Mouse (Mus musculus) adrenal gland, postnatal 10 days (tissue): ENCODE data around the gene Sfpq. TPM values are rescaled to one million over a fixed set of nuclear protein-coding genes. Genes with fewer than 3 reads are reported as not detected.

Experiments used
- DNase-seq: peaks from one replicate; pipeline ENCODE4 v3.0.0; 2021; ENCODE audit warnings: mixed read lengths
- total RNA-seq, 2 experiments: library from RNA; stranded (reverse); gene quantifications; 2 replicates each; pipeline ENCODE4 v1.2.3; 2021

The Sfpq gene
- total RNA-seq, 2 experiments from 2014 or later, result 204 to 244 TPM

DNA sequence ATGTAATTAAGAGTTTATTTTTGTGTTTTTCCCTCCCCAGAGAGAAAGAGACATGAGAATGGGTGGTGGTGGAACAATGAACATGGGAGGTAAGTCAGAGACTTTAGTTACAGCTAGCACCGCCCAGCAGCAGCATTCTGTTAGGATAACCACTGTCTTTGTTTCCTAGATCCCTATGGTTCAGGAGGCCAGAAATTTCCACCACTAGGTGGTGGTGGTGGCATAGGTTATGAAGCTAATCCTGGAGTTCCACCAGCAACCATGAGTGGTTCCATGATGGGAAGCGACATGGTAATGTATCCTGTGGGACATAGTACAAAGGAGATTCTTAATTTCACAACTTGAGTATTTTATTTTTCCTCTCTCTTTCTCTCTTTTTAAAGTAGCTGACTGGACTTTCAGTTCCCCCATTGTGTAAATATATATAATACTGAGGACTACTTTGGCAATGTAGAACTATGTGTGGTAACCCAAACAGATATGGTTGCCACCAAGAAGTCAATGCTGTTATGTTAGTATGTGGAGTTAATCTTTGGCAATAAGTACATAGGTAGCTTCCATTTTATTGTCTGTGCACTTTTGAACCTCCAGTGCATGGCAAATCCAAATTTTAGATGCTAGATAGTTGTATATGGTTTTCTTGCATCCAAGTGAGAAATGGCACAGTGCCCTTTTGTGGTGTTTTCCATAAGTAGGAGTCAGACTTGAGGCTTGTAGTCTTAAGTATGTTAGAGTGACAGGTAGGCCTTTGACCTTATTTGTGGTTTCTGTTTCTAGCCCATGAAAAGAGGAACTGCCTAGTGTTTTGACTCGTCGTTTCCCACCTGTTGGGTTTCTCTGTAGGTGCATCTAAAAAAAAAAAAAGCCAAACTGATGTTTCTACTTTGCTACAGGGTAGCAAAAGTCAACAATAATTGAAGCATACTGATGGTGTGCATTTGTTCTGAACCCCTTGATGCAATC is 6.4 kb downstream of the Sfpq start:
- peak; percentile 65 for DNase-seq

DNA sequence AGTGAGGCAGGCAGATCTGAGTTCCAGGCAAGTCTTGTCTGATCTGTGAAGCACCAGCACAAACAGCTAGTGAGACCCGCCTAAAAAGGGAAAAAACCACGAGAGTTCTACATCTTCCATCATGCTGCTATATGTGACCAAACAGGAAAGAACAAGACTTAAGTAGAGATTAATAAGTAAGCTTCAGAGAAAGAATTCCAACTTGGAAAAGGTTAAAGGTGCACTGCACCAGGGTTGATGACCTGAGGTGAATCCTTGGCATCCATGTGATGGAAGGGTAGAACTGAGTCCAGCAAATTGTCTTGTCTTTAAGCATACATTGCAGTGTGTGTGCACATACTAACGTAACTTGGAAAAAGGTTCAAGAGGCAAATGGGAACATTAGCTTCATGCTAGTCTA is 16.0 kb downstream of the Sfpq start:
- DNase-seq, result no peak

DNA sequence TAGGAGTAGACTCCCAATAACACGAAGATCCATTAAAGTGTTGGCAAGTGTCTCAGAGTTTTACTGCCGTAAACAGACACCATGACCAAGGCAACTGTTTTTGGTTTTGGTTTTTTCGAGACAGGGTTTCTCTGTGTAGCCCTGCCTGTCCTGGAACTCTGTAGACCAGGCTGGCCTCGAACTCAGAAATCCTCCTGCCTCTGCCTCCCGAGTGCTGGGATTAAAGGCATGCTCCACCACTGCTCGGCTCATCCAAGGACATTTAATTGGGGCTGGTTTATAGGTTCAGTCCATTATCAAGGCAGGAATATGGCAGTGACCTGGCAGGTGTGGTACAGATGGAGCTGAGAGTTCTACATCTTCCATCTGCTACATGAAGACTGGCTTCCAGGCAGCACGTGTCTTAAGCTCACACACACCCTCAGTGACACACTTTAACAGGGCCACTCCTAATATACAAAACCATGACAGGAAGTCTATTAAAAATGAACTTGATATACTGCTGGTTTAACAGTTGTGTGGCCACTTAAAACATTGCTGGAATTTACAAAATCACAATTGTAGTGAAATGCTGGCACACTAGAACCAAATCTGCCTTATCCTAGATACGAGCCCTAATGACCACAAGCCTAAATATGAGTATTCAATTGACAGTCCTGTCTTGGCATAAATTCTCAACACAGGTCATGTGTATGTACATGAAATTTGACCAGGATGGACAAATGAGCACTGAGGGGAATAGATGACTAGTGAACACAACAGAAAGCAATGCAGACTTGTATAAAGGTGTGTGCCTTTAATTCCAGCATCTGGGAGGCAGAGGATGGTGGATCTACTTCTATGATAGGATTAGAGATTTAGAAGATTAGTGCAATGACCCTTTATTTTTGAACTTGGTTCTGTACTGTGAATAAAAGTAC is 17.0 kb downstream of the Sfpq start:
- DNase-seq, result no peak

DNA sequence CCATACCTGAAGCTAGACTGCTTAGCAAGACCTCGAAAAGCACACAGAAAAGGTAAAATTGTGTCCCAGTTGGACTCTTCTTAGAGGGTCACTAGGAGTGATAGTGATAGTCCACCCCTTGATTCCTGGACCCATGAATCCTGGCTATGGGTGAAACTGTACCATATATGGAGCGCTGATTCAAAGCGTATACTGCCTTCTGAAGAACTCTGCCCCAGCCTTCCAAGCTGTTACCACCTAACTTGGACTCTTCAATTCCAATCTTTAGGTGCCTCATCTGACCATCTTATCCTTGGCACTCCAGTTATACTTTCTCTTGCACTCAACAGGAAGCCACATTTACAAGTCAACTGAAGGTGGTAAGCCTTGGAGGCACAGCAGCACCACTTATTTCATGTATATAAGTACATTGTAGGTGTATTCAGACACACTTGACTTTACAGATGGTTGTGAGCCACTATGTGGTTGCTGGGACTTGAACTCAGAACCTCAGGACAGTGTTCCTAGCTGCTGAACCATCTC is 17.8 kb downstream of the Sfpq start:
- no peak for DNase-seq

DNA sequence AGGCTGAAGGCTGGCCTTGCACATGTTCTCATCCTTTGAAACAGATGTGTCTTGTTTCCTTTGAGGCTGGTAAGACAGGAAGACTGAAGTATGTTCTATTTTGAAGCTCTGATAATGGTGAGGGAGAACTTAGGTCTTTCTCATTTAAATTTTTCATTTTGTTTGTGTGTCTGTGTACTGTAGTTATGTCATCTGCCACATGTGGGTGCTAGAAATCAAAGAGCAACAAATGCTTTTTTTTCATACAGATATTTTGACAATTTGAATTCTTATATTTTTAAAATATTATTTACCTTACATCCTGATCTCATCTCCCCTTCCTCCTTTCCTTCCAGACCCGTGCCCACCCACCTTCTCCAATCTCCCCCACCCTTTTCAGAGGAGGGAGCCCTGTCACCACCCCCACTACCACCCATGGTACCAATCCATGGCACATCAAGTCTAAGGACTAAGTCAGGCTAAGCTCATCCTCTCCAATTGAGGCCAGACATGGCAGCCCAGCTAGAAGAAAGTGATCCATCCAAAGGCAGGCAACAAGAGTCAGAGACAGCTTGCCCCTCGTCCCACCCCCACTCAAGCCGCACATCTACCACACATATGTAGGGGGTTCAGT is 18.9 kb downstream of the Sfpq start:
- DNase-seq, result no peak

DNA sequence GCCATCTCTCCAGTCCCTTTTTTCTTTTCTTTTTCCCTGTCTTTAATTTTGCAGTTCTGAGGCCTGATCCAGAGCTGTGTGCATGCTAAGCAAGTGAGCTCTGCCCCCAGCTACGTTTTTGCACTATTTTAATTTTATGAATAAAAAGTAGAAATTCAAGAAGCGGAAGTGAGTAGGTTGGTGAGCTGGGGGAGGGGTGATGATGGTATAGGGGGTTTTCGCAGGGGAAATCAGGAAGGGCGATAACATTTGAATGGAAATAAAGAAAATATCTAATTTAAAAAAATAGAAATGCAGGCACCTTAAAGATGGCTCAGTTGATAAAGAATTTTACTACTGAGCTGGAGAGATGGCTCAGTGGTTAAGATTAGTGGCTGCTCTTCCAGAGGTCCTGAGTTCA is 22.4 kb downstream of the Sfpq start:
- no peak for DNase-seq

DNA sequence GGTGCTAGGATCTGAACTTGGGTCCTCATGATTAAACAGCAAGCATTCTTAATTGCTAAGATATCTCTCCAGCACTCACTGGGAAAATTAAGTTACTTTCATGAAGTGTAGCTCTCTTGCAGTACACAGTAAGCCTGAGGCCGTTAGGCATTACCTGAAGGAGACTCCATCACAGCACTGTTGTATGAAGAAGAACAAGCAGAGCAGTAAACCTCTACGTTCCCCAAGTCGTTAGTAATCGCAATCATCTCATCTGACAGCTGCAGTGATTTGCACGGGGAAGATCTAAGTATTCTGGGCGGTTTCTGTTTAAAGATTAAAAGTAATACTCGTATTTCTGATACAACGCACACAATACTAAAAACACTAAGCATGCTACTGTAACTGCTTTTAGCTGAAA is 30.0 kb downstream of the Sfpq start:
- DNase-seq, result no peak

DNA sequence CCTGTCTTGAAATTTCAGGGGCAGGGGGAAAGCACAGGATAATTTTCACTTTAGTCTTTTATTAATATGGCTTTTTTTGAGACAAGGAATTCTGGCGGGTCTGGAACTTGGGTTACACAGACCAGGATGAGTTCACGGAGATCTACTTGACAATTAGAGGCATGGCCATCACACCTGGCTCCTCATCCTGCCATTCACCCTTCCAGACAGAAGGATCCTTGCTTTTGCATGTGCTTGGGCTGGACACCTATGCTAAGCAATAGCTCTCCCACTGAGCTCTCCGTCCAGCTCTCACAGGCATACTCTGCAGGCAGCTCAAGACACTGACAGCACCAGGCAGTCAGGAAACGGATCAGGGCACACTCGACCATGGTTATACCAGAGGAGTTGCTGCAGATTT is 31.9 kb downstream of the Sfpq start:
- DNase-seq, result no peak

DNA sequence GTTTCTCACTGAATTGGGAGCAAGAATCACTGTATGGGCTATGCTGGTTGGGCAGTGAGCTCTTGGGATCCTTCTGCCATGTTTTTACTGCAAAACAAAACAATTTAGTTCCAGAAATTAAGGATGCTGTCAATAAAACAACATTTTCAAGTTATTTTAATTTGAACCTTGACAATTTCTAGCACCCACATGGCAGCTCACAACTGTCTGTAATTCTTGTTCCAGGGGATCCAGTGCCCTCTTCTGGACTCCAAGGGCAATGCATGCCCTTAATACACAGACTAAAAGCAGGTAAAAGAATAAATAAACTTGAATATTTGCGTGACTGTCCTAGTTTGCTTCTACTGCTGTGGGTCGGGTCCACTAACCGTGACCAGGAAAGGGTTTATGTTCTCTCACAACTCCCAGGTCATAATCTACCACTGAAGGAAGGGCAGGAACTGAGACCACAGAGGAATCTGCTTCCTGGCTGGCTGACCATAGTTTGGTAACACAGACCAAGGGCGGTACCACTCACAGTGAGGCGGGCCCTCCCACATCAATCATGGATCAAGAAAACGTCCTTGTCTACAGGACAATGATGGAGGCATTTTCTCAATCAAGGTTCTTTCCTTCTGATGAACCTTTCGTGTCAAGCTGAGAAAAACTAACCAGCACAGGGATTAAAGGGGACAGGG is 33.5 kb downstream of the Sfpq start:
- no peak for DNase-seq

DNA sequence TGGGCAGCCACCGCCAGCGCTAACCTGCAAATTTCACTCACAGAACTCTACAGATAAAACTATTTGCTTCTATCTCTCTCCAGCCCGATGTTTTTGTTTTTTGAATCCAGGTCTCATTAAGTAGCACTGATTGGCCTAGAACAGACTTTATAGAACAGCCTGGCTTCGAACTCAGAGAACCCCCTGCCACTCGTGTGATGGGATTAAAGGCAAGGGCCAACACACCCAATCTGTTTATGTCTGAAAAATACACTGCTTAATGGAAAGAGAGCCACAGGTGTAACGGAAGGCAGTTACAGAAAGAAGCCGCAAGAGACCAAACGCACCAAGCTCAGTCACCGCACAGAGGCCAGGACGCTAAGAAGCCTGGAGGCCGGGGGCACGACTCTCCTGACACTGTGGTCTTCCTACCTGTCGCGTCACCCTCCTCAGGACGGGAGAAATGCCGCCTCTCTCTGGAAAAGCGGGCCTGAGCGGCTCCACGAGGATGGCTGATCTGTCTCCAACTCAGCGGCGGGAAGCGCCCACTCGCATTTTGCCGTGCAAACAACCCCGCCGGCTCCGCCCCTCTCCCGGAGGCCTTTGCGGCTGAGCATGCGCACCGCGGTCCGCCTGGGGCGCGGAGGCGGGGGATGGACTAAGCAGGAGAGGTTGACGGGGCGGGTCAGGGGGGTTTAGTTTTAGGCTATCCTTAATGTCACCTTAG is 39.6 kb downstream of the Sfpq start, which contains the start of gene Zmym1:
Gene Zmym1 (minus strand): TSS at position 568 of the 706 bp plus-strand sequence.
- DNase-seq, result peak; percentile 95

DNA sequence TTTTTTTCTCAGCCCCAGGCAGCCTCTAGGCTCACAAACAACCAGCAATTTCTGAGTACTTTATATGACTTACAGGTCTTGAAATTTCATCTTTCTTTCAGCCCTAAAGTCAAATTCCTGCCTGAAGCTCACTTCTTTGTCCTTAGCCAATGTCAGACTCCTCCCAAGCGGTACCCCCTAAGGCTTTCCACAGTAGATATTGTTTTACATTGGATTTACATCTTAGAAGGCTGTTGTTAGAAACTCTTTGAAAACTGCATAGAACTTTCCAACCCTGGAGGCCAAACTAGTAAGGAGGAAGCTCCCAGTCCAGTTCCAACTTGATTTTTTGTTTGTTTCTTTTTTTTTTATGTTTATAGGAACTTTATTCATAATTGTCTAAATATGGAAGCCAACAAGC is 42.9 kb downstream of the Sfpq start:
- DNase-seq, result no peak

DNA sequence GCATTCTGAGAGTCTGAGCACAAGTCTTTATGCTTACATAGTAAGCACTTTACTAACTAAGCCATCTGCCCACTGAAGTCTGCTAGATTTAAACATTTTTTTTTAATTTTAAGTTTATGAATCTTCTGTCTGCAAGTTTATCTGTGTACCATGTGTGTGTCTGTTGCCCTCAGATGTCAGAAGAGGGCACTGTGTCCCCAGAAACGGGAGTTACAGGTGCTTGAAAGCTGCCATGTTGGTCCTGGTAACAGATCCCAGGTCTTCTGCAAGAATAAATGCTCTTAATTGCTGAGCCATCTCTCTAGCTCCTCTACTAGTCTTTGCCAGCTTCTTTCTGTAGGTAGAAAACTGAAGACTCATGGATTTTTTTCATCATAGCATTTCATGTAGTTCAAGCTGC is 53.8 kb downstream of the Sfpq start:
- no peak for DNase-seq

DNA sequence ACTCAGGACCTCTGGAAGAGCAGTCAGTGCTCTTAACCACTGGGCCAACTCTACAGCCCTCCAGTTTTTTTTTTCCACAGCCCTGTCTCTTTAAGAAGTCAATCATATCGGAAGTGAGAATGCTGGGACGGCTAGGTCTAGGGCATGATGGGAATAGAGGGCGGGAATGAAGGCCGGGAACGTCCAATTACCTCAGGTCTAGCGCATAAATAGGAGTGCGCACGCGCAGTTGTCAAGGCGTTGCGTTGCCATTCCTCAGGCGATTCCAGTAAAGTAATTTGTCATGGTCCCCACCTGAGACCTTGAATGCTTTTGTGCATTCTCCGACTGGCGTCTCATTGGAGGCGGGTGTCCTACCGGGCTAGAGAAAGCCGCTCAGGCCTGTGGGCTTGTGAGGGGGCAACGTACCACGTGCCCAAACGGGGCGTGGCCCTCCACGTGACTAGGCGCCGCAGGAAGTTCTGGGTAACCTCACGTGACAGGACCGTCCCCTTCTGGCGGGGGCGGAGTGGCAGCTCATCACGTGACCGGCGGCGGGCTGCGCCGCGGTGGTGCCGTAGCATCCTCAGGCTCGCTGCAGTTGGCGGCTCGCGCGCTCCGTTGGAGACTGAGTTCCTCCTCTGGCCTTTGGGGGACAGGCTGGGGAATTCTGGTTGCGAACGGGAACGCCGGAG is 55.9 kb downstream of the Sfpq start, which contains the start of gene Zmym6:
Gene Zmym6 (plus strand): TSS at position 509 of the 674 bp plus-strand sequence.
- DNase-seq, result peak; percentile 96

DNA sequence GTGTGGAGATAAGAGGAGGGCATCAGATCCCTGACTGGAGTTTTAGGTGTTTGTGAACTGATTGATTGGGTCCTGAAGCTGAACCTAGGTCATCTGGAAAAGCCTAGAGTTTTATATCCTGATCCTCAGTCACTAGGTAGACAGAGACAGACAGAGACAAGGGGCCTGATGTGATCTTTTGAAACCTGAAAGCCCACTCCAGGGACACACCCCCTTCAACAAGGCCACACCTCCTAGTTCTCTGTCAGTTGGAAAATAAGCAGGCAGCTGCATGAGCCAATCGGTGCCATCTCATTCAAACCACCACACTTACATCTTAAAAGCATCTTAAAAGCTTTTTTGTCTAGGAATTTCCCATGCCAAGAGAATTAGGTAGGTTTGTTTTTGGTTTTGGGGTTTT is 59.7 kb downstream of the Sfpq start:
- no peak for DNase-seq

DNA sequence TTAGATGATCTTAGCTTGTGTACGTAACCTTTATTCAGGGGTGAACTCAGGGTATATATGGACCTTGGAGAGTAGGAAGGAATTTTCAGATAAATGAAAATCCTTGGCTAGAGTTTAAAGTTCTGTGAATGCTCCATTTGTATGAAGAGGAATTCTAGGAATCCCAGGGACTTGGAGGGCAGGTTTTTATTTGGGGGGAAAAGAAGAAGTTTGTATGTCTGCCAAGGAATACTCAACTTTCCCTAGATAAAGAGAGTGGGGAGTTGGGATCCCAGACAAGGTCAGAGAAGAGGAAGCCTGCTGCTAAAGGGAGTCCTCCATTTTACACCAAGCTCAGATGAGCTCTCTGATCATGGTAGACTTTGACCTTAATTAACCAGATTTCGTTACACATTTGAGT is 62.0 kb downstream of the Sfpq start:
- DNase-seq, result no peak

DNA sequence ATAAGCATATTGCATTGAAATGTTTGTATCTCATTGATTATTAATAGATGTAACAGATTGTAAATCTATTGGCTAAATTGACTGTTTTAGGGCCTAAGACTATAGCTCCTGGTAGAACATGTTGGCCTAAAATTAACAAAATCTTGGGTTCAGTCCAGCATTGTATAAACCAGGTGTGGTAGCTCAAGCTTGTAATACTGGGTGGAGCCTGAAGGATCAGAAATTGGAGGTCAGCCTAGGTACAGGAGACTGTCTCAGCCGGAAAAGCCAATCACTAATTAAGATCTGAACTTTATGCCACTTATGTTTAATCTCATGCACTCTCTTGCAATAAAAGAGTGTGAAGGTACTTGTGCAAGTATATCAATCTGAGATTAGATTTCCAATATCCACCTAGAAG is 64.6 kb downstream of the Sfpq start:
- DNase-seq, result no peak
